In the genomic region with DNA sequence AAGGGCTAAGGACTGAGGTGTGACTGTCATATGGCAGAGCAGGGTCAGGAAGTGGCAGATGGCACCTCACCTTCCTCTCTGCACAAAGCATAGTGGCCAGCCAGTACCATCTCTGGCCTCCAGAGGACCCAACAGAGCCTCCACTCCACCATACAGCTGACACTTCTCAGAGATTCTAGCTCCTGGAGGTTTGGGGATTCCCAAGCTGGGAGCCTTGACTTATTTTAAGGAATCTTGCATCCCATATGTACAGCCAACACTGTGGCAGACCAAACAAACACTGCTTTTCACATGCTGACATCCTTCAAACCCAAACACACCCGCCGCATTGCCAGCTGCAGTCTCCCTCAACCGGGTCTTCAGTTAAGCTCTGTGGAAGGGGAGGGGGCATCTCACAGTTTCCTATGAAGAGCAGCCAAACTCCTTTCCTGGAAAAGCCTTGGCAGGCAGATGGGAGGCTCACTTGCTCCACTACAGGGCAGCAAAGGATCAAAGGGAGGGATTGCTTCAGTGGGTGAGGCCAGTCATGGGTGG, we compare ENCODE assay signal across 10 mouse cellular contexts.
A peak's percentile ranks its signal among the peaks of the same experiment; 100 is the strongest.
DNase-seq lines count a peak whose midpoint lies in the region; ATAC-seq and TF ChIP-seq lines count a peak whose summit lies in the region.
"Had no signal": no experiment of that assay in that cellular context is flagged by ENCODE, and none has a peak within 500 bp of the region (broad histone marks: within the 10 kb centered on the region; RNA-seq: fewer than 3 reads in every experiment).

No protein-coding gene starts in this region.

- WGBS in kidney, postnatal 0 days, result 40% methylated on average over 3 of the region's 3 CpGs

- H3K36me3 ChIP-seq in kidney, postnatal 0 days (ENCODE audit: insufficient read depth, low read length), result no peaks in the 10 kb centered on the region

- no peak for ATAC-seq in kidney, postnatal 0 days (replicated peaks; ENCODE audit: low FRiP score, low read depth)

- H3K4me3 ChIP-seq in kidney, postnatal 0 days (replicated peaks; ENCODE audit: low read depth, low read length), result no peak overlapping the region
- H3K4me3 ChIP-seq: midbrain, embryonic 12.5 days had no signal

- H3K27ac ChIP-seq in kidney, postnatal 0 days, result no peak overlapping the region
- H3K27ac ChIP-seq: midbrain, embryonic 12.5 days had no signal

- no peak for DNase-seq in kidney, postnatal 0 days (ENCODE audit: low spot score)
- no peak for DNase-seq in kidney, adult 8-10 months
- peak; percentile 48 for DNase-seq in CD4-positive, CD25-positive, alpha-beta regulatory T cell, adult 2 months (ENCODE audit: low read depth, low spot score)
- peak; percentile 72 for DNase-seq in cerebellum, adult 11-12 months
- peak; percentile 48 to 82 for DNase-seq in lung, postnatal 4 days
- DNase-seq in layer of hippocampus, postnatal 10 days (ENCODE audit: low spot score in 2 of 2), result no peak
- no peak for DNase-seq in adrenal gland, adult 2 months
- no peak for DNase-seq in layer of hippocampus, postnatal 25 days (ENCODE audit: extremely low spot score in 1 of 2, low spot score in 1 of 2)
- DNase-seq: gastrocnemius, postnatal 25 days had no signal

- H3K4me2 ChIP-seq in kidney, postnatal 0 days (ENCODE audit: low read length), result no peak overlapping the region
- H3K4me2 ChIP-seq: midbrain, embryonic 12.5 days had no signal

- TF ChIP-seq CTCF in kidney, postnatal 0 days (IDR thresholded peaks at IDR 0.05; ENCODE audit: low read depth), result peak; percentile 15; the same call in 1 of the 2 replicates

- no peaks in the 10 kb centered on the region for H3K27me3 ChIP-seq in kidney, postnatal 0 days (ENCODE audit: insufficient read depth, low read length)
- H3K27me3 ChIP-seq: midbrain, embryonic 12.5 days had no signal

- no peaks in the 10 kb centered on the region for H3K9me3 ChIP-seq in kidney, postnatal 0 days (replicated peaks; ENCODE audit: low read length)
- H3K9me3 ChIP-seq: midbrain, embryonic 12.5 days had no signal

- no peak overlapping the region for H3K9ac ChIP-seq in kidney, postnatal 0 days (ENCODE audit: low read depth, low read length)
- H3K9ac ChIP-seq: midbrain, embryonic 12.5 days had no signal

- H3K4me1 ChIP-seq in kidney, postnatal 0 days (replicated peaks; ENCODE audit: insufficient read depth, low read length), result no peaks in the 10 kb centered on the region

Comparison
In these comparisons a context has a peak if more than half of its experiments do, and no peak if none do; other contexts are left out.
1. DNase-seq: peak in CD4-positive, CD25-positive, alpha-beta regulatory T cell, adult 2 months (single experiment), cerebellum, adult 11-12 months (single experiment) and lung, postnatal 4 days (2 of 2); none in kidney, postnatal 0 days (single experiment), kidney, adult 8-10 months (0 of 2), layer of hippocampus, postnatal 10 days (0 of 2), adrenal gland, adult 2 months (single experiment) and layer of hippocampus, postnatal 25 days (0 of 2).